Mouse (Mus musculus): ENCODE data around the gene Mdh1b.

The Mdh1b gene
- long read RNA-seq, experiment 1 = 0 reads
- long read RNA-seq, experiment 2 = 0 reads

DNA sequence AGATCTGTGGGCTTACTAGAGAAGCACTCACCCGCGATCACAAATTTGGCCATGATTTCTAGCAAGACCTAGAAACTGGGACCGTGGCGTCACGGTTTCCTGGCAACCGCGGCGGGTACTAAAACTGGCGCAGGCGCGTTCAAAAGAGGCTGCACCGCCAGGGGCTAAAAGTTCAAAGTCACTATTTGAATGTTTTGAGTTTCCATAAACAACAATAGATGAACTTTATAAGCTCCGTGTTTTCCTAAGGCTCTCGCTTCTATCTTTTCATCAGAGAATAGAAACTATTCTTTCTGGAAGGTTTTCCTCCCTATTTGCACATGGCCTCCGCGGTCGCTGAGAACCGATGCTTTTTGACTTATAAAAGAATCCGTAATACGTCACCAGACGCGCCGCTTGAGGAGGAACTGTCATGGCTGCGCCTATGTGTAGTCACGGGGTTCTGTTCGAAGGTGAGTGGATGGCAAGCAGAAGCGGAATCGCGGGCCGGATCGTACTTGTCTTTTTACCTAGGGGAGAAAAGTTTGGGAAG, at the start of gene Mdh1b, which contains the start of gene Fastkd2:
Gene Mdh1b, minus strand, starts transcription at position 79 of the 532 bp plus-strand sequence.
Gene Fastkd2, plus strand, starts transcription at position 375 of the 532 bp plus-strand sequence.
- intact Hi-C loops (cut with DNase I) = no loop called here

DNA sequence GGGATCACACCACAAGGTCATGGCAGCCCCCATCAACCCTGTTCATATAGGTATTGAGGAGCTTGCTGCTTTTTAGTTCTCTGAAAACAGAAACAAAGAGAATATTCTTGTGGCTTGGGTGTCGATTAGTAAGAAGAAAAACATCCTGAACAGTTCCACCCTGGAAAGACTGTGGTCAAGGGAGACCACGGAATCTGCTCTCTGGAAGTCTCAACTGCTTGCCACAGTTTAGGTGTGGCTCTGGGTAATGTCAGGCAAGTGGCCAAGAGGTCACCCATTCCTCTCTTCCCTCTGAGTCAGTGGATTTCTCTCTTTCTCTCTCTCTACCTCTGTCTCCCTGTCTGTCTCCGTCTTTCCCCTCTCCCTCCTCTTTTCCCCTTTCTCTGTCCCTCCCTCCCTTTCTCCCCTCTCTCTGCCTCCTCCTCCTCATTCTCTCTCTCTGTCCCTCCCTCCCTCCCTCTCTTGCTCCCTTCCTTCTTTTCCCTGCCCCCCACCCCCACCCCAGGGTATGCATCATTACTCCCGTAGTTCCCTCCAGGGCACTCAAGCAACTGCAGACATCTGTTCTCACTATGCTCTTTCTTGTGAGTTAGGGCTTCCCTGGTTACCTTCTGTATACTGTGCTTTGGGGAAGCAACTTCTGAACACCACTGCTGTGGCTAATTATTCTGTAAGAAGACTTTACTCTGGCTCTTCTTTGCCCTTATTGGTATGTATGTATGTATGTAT, 46.9 kb upstream of the Mdh1b start:
- intact Hi-C loops (cut with DNase I) = no loop called here

DNA sequence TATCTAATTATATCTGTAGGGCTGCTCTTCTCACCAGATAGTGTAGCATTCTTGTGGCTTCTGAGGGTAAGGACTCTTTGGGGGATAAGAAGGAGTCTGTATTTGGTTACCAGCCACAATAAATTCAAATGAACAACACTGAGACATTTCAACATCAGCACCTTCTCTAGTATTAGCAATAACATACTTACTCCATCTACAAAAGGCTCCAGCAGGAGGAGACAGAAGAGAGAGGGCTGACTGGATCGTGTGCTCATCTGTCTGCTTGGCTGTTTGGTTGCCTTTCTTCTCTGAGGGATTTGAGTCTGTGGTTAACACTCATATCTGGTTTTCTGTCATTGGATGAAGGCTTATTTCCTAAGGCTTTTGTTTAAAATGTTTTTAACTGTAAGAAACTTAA, 46.3 kb upstream of the Mdh1b start:
- intact Hi-C loops (cut with DNase I) = no loop called here

DNA sequence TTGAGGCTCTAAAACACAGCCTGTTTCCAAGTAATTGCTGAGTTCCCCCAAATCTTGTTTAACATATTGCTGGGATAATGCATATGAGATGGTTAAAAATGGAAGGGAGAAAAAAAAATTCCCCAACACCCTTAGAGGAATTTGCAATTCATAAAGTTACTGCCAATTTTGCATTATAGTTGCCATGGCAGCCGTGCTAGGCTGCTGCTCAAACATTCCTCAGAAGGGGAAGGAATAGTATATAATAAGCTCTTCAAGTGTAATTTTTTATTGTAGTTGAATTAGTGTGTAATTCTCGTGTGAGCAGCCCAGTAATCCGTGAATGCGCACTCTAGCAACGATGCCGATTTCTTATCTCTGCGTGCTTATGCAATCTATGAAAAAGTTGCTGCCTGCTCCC, 40.2 kb upstream of the Mdh1b start:
- intact Hi-C loops (cut with DNase I) = no loop called here

DNA sequence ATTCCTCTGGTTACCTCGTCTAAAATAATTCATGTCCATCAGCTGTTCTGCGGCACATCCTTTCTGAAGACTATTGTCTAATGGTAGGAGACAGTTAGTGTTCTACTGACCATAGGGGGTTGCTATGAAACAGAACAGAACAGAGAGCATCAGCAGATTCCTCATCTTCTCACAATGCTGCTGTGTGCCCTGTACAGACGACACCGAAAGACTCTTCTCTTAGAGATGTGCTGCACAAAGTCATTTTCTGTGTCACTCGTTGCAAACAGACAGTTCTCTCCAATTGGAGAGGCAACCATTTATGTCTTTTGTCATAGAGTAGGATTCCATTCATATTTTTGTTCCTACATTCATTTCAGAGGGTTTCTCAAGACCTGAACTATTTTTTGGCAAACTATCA, 39.0 kb upstream of the Mdh1b start, which contains the start of gene 4933402D24Rik:
Gene 4933402D24Rik, minus strand, starts transcription at position 101 of the 400 bp plus-strand sequence.
- intact Hi-C loops (cut with DNase I) = loop anchor here (5.0 to 10.0 kb wide), 4 partner anchors 102 to 353 kb away; partner anchors contain the start of gene Klf7

DNA sequence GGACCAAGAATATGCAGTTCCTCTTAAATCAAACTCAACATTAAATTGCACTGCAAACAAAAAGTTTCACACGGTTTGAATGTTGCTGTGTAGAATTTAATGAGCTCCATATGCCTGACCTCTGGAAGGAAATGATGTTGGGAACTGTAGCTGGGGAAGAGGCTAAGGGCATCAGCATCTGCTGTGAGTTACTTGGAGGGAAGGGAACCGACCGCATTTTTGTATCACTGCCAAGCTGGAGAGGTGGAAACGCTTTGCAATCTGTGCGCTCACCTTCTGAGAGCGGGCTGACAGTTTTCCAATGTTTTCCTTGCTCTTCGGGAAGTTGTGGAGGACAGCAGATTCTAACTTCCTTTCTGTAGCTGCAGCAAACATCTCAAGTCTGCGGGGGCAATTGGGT, 38.0 kb upstream of the Mdh1b start:
- intact Hi-C loops (cut with DNase I) = loop anchor here (5.0 to 10.0 kb wide), 4 partner anchors 101 to 354 kb away; partner anchors contain the start of gene Klf7

DNA sequence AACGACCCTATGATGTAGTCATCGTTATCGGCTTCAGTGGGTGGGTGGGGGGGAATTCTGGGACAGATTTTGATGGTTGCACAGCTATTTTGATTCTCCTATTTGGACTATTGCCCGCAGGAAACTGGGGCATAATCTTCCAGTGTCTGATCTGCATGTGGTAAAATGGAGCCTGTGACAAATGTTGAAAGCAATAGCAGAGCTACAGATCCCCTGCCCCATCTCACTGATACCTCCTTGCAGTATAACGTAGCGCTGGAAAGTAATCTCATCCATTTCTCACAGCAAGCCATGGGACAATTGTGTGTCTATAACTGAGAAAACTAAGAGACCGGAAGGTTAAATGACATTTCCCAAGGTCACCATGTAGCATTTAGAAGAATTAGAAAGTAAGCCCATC, 34.3 kb upstream of the Mdh1b start:
- intact Hi-C loops (cut with DNase I) = loop anchor here (10.0 kb wide), 2 partner anchors 190 to 290 kb away; no protein-coding TSS in a partner anchor

DNA sequence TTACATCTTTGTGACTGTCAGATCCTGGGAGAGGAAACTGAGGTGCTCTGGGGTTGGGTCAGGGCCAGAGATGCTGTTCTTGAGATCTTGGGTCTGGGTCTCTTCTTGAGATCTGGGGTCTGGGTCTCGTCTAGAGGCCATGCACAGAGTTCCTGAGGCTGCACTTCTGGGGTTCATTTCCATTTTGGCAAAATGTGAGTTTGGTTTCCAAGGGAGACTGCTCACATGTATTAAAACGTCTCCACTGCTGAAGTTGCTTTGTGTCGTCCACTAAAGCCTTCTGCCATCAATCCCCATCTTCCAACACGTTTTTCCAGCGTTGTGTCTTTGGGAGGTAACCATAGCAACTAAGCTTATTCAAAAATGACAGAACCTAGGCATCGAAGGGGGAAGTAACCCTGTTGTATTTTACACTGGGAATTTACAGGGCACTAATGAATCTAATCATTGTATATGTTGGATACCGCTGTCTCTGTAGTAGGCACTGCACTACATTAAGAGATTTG, 33.8 kb upstream of the Mdh1b start:
- intact Hi-C loops (cut with DNase I) = loop anchor here (1.0 to 10.0 kb wide), 3 partner anchors 191 to 684 kb away; no protein-coding TSS in a partner anchor

DNA sequence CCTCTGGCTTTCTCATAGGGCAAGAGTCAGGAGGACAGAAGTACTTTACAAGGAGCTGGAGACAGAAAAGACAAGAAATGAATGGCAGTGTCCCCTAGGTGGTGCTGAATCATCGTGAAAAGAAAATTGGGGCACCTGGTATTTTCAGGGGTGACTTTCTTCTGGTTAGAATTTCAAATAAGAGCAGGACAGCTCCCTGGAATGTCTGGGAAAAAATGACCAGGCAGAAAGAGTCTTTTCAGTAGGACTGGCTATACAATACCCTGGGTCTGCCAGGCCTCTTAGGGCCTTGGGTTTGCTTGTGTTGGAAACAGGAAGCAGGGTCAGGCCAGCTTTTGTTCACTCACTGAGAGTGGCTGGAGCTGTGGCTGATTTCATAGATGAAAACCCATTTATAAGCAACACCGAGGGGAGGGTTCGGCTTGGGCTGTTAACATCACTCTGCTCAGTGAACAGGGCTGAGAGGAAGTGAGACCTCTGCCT, 33.1 kb upstream of the Mdh1b start:
- intact Hi-C loops (cut with DNase I) = loop anchor here (1.0 to 10.0 kb wide), 3 partner anchors 192 to 685 kb away; no protein-coding TSS in a partner anchor

DNA sequence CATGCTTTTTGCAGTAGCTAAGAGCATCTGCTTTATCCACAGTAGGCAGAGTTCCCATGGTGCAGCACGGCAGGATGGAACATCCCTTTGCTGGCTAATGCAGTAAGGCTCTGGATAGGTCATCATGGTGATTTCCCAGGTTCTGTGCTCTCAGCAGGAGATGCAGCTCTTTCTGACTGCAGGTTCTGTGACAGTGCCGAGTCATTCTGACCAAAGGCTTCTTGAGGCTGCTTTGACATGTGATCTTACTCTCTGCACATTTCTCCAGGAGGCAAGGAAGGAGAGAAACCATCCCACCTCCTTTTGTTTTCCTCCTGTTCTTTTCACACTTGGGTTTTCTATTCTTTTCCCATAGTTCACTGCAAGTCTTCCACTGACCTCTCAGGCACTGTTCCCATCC, 25.9 kb upstream of the Mdh1b start:
- intact Hi-C loops (cut with DNase I) = no loop called here

DNA sequence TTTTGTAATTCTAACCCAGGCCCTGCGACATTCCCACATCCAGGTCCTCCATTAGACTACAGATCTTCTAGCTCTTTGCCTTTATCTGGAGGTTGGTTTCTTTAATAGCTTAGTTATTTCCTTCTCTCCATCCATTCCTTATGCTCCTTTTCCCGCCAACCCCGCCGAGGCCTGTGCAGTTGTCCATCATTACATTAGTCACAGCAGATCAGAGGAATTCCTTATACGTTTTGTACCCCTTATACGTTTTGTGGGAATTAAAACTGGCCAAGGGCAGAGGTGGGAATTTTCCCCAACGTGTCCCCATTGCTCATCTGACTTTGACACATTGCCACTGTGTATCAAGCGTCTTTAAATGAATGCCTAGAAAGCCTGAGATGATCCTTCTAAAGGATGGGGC, 322 bp downstream of the Mdh1b start:
- intact Hi-C loops (cut with DNase I) = no loop called here

DNA sequence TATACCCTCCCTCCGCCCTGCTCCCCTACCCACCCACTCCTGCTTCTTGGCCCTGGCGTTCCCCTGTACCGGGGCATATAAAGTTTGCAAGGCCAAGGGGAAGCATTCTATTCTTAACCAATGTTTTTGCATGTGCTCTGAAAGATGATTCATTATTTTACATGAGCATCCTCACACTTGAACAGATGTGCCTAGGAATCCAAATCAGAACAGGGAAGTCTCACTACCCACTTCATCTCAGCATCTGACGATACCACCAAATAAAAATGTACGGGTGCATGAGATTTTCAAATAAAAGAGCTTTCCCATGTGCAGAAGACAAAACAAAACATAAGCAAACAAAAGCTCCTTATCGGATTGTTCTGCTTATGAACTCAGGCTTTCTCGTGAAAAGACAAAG, 10.0 kb downstream of the Mdh1b start:
- intact Hi-C loops (cut with DNase I) = no loop called here

DNA sequence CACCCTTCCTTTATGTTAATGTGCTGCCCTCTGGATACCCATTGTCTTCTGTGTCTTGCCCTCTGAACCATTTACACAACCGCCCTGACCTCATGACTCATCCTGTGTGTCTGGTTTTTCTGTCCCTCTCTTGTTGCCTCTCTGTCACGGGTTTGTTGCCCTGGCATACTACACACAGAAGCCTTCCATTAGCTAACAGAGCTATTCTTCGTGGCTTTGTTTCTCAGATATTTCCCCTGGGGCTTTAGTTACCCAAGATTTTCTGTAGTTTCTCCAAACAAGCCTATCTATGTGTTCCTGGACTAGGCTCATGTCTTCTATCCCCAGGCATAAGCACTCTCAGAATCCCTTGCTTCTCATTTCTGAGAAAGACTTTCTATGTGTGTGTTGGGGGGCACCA, 21.2 kb downstream of the Mdh1b start:
- intact Hi-C loops (cut with DNase I) = no loop called here

DNA sequence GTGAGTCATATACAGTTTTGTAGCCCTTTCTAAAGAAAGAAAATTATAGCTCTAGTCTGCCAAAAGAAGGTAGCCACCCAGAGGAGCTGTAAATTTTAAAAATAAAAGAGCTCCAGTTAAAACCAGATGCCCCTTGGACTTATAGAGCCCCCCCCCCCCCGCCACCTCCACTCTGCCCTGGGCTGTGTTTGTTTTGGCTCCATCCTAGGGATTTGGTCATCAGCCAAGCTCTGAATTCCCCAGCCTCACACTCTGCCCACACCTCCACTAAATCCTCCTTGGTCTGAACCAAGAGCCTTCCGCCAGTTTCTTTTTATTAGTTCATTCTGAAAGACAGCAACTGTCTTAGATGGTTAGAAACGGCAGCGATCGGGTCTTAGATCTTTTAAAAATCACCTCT, 24.4 kb downstream of the Mdh1b start:
- intact Hi-C loops (cut with DNase I) = no loop called here

DNA sequence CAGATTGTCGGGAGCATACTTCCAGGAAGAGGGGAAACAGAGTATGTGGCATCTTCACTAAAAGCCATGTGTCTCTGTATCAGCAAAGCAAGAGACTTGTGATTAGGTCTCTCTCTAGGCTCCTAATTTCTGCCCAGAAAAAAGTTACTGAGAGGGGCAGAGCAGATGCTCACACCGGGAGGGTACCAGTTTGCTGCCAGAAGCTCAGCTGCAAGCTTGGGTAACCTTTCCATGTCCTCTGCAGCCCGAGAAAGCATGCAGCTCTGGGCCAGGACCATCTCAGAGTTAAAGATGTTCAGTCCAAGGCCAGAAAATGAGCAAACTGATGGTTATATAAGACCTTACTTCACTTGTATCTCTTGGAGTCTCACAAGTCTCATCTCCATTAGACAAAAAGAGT, 33.3 kb downstream of the Mdh1b start:
- intact Hi-C loops (cut with DNase I) = no loop called here

DNA sequence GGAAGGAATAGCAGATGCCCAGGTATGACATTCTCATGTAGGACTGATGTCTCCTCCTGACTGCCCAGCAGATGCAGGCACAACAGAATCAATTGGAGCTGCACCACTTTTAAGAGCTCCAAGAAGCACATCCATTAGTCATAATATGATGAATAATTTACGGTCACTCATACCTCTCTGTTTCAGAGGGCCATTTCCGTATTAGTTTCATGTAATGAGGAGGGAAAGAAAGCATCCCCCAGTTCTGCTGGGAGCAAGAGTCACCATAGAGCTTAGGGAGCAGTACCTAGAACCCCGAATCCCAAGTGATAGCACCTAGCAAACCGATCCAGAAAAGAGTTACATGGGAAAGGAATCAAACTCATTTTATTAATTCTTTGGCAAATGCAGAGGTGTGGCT, 43.3 kb downstream of the Mdh1b start, which contains the start of gene Dytn:
Gene Dytn, minus strand, starts transcription at position 101 of the 400 bp plus-strand sequence.
- intact Hi-C loops (cut with DNase I) = no loop called here

DNA sequence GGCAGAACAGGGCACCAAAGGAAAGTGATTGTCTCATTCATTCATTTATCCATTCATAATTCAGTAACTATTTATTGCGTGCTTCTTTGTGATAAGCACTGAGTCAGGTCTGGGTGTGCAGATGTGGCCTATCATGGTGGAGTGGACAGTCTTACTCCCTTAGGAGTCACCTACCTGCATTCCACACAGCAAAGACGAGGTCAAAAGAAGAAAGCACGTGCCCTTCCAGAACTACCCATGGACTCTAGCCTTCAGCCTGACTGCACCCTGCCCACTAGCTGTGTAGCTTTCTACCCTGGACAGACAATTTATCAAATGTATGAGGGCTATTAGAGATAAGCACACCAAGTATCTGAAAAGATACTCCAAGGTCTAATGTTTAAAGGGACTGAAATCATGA, 54.1 kb downstream of the Mdh1b start:
- intact Hi-C loops (cut with DNase I) = no loop called here

DNA sequence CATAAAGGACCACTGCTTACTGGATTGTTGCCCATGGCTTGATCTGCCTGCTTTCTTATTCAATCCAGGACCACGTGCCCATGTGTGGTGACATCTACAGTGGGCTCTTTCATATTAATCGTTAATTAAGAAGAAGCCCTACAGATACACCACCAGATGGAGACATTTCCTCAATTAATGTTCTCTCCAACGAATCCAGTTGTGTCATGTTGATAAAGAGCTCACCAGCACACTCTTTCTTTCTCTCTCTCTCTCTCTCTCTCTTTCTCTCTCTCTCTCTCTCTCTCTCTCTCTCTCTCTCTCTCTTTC, 61.3 kb downstream of the Mdh1b start:
- intact Hi-C loops (cut with DNase I) = loop anchor here (2.0 to 10.0 kb wide), 4 partner anchors 98 to 1316 kb away; partner anchors contain the start of genes 4933402D24Rik and Mettl21a

DNA sequence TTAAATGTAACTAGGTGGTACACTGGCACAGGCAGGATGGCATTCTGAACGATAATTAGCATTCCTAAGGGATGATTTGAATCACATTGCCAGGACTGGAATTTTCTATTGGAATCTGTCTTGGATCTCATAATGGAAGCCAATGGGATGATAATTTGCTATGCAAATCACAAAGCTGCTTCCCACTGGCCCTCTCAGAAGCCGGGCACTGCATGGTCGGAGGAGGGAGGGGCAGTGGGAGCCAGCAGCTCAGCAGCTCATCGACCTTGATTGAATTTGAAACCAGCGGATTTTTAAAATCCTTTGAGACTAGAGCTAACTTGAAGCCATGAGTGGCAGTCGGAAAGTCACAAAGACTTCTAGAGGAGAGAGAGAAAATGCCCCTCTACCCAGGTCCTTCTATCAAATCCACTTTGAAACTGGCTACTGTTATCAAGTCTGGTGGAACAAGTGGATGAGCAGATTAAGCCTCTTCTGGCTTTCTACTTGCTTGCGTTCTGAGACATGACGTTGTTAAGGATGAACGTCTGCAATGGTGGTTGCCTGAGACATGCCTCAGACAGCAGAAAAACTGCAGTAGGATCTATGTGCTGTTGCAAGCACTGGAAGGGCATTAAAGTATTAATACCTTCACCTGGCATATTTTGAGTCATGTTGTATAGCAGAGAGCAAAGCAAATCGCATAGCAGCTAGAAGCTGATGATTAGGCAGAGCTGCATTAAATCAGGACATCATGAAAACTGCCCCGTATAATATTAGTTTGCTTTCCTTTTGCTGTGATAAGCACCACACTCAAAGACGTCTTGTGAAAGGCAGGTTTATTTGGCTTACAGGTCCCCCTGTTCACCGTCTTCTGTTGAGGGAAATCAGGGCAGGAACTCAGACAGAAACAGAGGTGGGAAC, 61.9 kb downstream of the Mdh1b start:
- intact Hi-C loops (cut with DNase I) = loop anchor here (2.0 to 10.0 kb wide), 4 partner anchors 99 to 1317 kb away; partner anchors contain the start of genes 4933402D24Rik and Mettl21a

DNA sequence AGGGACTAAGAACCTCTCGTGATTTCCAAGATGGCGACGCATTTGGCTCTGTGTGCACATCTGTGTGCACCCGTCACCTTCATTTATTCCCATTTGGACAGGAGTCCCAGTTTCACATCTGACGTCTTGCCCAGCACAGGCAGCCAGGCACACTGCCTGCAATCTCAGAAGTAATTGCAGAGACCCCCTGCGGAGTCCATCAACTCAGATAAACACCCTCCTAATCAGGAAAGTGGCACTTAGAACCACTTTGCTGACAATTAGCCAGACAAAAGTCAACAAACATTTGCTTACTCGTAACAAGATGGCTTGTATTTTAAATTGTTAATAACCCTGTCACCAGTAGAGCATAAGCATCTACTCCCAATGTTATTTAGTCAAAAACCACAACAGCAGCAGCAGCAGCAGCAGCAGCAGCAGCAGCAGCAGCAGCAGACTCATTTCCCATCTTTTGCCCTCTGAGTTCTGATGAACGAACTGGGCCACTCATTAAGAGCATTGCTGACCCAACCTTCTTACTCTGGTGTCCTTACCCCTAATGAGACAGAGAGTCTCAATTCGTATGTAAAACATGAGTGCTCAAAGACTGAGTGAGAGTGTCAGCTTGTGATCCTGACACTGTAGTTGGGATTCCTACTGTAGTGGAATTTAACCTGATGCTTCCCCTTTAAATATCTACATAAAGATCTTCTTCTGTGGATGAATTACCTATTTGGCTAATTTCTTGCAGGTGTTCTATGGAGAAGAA, 62.7 kb downstream of the Mdh1b start:
- intact Hi-C loops (cut with DNase I) = loop anchor here (5.0 to 10.0 kb wide), 3 partner anchors 100 to 1317 kb away; partner anchors contain the start of genes 4933402D24Rik and Mettl21a

Data from adrenal gland (tissue).